Mouse (Mus musculus) urinary bladder, postnatal 10 days (tissue): ENCODE results near the gene Cuzd1.
A peak's percentile ranks its signal among the peaks of the same experiment; 100 is the strongest.

Experiments
- DNase-seq: peaks from one replicate; pipeline ENCODE4 v3.0.0; 2022; ENCODE audit warnings: low spot score

The Cuzd1 gene

GRCm38 (mm10) chr7:131322192-131322591 lies at the start of gene Cuzd1:
TSS of gene Cuzd1 (minus strand) at chr7:131322292.
- no peak for DNase-seq

- DNase-seq = no peak
Measured at GRCm38 (mm10) chr7:131371470-131371860, 49.4 kb upstream of the Cuzd1 start.

GRCm38 (mm10) chr7:131370648-131371469 lies 48.8 kb upstream of the Cuzd1 start, which contains the start of gene Pstk:
TSS of gene Pstk (plus strand) at chr7:131371141.
- DNase-seq = peak; percentile 44

- DNase-seq = no peak
Measured at GRCm38 (mm10) chr7:131364131-131364530, 42.0 kb upstream of the Cuzd1 start.

- DNase-seq = peak; percentile 76
Measured at GRCm38 (mm10) chr7:131362615-131363300, 40.7 kb upstream of the Cuzd1 start, which contains the start of gene 2310057M21Rik. TSS of gene 2310057M21Rik (minus strand) at chr7:131362759.

GRCm38 (mm10) chr7:131362269-131362614 lies 40.1 kb upstream of the Cuzd1 start:
- DNase-seq = peak; percentile 14

GRCm38 (mm10) chr7:131356105-131356504 lies 34.0 kb upstream of the Cuzd1 start:
- no peak for DNase-seq

- DNase-seq = no peak
Measured at GRCm38 (mm10) chr7:131345856-131346541, 23.9 kb upstream of the Cuzd1 start.

GRCm38 (mm10) chr7:131337502-131338068 lies 15.5 kb upstream of the Cuzd1 start:
- no peak for DNase-seq

GRCm38 (mm10) chr7:131333564-131333963 lies 11.5 kb upstream of the Cuzd1 start, which contains the start of gene Fam24a:
TSS of gene Fam24a (plus strand) at chr7:131333864.
- DNase-seq = no peak

- DNase-seq = no peak
Measured at GRCm38 (mm10) chr7:131331688-131332087, 9.6 kb upstream of the Cuzd1 start.

GRCm38 (mm10) chr7:131329416-131329815 lies 7.3 kb upstream of the Cuzd1 start, which contains the start of gene Fam24b:
TSS of gene Fam24b (minus strand) at chr7:131329516.
- no peak for DNase-seq

- DNase-seq = no peak
Measured at GRCm38 (mm10) chr7:131327054-131327453, 5.0 kb upstream of the Cuzd1 start.

- no peak for DNase-seq
Measured at GRCm38 (mm10) chr7:131318340-131318739, 3.8 kb downstream of the Cuzd1 start.

GRCm38 (mm10) chr7:131317587-131317986 lies 4.5 kb downstream of the Cuzd1 start:
- no peak for DNase-seq

- no peak for DNase-seq
Measured at GRCm38 (mm10) chr7:131314493-131314892, 7.6 kb downstream of the Cuzd1 start.

- DNase-seq = no peak
Measured at GRCm38 (mm10) chr7:131306733-131307132, 15.4 kb downstream of the Cuzd1 start.

GRCm38 (mm10) chr7:131303340-131303739 lies 18.8 kb downstream of the Cuzd1 start:
- DNase-seq = no peak

GRCm38 (mm10) chr7:131297151-131297550 lies 24.9 kb downstream of the Cuzd1 start:
- no peak for DNase-seq

GRCm38 (mm10) chr7:131265851-131266250 lies 56.2 kb downstream of the Cuzd1 start:
- DNase-seq = no peak

GRCm38 (mm10) chr7:131264251-131264650 lies 57.8 kb downstream of the Cuzd1 start:
- DNase-seq = no peak

- no peak for DNase-seq
Measured at GRCm38 (mm10) chr7:131260946-131261345, 61.1 kb downstream of the Cuzd1 start.
